Mouse (Mus musculus) cerebellum, postnatal 10 days (tissue): ENCODE data around the gene Gm38100.

Source experiments
- DNase-seq, 2 experiments: peaks; one replicate each; pipeline ENCODE4 v3.0.0; 2021; ENCODE audit warnings: mixed read lengths in 2 of 2

Gene Gm38100

GRCm38 (mm10) chr1:175970710-175971109, 50.6 kb downstream of the Gm38100 start:
- peak; percentile 57 to 75 for DNase-seq
